Mouse (Mus musculus): ENCODE data around the gene Gstt2.

Gstt2 gene

DNA sequence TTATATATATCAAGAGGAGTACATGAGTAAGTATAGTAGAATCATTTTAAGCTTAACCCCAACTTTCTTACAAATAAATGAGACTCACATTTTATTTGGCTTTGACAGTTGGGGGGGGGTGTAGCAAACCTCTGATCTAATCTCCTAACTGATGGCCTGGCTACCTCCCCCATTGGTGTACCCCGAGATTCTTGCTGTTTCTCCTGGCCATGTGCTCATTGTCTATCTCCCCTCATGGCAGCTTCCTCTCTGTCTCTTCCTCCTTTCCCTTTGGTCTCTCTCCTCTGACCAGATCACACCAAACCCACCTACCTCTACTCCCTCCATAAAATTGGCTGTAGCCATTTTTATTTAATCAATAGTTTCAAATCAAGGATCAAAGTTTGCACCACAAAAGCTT, 13.4 kb downstream of the Gstt2 start:
- no peak for DNase-seq

DNA sequence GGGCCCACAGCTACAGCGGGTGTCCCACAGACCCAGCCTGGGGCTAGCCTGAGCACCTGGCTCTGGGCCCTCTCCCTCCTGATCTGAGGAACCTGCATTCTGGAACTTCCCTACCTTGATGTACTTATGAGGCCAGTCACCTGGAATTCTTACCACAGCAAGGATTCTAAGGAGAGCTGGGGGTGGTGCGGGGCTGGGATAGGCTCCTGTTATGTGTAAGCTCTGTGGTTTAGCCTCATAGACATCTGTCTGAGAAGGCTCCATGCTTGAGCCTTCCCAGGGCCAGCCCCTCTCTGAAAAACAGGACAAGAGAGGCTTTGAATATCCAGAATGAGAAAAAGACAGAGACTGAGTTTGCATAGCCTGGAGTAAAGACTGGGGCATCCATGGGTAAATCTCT, 14.8 kb downstream of the Gstt2 start, which contains the start of gene Gstt4:
Gstt4 (minus strand) TSS at position 101 of the 400 bp plus-strand sequence.
- no peak for DNase-seq

DNA sequence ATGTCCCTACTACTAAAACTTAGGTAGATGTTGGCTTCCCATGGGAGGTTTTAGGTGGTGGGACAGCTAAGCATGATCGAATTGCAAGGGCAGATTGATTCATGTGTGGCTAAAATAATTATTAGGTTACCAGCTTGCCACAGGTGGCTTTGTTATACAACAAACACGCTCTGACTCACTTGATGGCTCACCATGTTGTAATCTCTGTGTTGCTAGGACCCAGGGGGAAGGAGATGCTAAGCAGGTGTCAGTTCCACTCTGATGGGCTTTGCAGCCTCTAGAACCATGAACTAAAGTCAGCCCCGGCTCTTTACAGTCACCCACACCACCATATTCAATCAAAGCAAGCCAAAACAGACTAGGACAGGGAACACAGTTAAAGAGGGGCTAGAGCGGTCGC, 17.3 kb downstream of the Gstt2 start:
- DNase-seq, result no peak

DNA sequence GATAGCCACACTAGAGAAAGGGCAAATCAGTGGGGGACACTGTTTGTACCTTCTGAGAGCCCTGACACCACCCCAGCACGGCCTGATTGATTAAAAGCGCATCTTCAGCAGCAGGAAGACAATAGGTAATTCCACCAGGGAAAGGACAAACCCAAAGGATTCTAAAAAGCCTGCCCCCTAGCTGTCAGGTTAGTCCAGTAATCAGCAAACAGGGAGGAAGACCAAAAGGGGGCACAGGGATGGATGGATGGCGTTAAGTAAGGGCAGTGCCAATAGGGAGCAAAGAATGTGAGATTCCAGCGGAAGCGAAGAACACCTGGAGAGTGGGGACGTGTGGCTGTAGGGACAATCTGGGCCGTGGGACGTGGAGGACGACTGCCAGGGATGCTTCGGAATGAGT, 18.6 kb downstream of the Gstt2 start:
- DNase-seq, result no peak

DNA sequence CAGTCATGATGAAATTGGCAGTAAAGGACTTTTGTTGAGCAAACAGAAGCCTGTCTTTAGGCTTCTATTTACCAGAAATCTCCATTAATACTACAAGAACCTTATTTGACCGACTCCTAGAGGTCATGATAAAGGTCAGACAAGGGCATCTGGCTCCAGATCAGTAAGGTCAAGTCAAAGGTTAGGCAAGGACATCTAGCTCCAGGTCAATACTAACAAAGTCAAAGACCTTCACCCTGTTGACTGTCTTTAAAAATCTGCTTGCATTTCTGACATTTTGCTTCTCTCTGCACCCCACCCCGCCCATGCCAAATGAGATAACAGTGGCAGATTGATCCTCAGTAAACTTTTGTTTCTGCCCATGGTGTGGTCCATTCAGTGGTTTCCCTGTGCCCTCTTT, 33.0 kb downstream of the Gstt2 start:
- DNase-seq, result no peak

DNA sequence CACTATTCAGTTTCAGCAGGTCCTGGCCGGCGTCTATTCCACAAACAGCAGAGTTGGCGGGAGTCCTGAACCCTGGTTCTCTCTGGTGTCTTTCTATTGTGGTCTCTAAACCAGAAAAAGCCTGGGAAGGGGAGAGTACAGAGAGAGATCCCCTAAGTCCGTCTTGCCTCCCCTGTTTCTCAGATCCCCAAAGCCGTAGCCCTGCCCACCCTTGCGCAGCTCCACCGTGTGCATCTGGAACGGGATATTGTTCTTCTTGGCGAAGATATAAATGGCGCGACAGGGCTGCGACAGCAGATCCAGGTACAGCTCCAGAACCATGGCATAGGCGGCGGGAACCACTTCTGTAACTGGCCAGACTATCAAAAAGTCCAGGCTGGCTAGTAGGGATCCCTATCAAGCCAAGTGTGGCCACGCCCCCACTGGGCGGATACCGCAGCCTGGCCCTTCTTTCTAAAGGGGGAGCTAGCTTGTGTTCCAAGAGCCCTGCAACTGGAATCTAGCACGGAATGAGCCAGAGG, 39.0 kb downstream of the Gstt2 start, which contains the start of gene Gstt1:
Gstt1 (minus strand) TSS at position 409 of the 521 bp plus-strand sequence.
- DNase-seq, result peak; percentile 87

DNA sequence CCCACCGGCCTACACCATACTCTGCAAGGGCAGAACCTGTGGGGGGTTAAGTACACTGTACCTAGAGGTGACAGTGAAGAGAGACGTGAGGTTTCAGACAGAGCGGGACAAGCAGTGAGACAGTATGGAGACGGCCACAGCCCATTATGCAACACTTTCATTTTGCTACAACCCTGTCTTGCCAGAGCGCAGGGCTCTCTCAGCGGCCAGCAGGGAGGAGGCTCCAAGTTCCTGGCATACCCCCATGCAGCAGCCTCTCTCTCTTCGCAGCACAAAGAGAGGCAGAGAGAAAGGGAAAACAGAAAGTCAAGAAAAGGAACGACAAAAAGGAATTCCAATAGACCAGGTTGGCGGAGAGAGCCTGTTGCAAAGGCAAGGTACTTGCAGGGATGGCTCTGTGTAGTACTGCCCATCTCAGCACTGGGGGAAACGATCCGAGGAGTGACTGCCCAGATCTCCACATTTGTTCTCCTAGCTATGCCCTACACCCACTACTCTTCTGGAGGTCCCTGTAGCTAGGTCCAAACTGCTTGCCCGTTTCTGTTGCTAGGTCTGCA, 39.5 kb downstream of the Gstt2 start:
- DNase-seq, result peak; percentile 71

DNA sequence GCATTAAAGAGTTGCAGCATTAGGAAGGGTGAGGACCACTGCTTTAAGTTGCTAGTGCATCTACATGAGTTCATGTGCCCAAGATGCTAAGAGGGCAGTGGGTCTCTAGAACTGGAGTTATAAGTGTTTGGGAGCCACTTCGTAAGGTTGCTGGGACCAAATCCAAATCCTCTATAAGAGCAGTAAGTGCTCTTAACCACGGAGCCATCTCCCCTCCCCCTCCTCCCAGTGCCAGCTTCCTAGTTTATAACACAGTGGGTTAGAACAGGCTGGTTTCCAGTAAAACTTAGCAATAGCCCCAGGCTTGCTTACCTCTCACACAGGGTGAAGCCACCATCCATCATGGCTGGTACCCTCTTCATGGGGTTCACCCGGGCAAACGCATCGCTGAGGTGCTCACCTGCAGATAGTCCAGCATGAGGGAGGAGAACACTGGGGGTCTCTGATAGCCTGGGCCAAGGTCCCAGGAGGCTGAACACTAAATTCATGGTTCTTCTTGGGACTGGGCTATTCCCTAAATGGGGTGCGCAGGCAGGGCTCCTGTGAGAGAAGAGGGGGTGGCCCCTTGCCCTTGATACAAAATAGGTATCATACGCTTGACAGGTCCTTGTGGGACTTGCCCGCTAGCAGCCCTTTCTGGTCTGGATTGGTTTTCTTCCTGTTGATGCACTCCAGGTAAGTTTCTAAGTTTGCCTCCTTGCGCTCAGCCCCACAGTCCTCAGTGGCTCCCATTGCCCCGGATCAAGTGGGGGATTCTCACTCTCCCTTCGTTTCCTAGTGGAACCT, 40.3 kb downstream of the Gstt2 start:
- DNase-seq, result peak; percentile 50

DNA sequence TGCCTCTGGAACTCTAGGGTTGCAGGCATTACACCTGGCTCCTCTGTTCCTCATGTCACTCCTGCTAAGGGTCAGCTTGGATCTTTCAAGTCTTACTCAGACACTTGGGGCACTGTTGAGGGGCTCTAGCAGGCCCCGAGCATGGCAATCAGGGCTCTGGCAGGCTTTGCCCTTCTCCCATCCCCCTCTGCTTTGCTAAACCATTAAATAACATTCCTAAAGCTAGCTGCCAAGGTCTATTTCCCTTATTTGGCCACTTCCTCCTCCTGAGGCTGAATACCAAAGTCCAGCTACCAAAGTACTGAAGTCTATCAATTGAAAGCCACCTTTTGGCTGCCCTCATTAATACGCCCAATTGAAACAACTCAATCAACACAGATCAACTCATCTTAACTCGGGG, 42.3 kb downstream of the Gstt2 start:
- peak; percentile 75 for DNase-seq

DNA sequence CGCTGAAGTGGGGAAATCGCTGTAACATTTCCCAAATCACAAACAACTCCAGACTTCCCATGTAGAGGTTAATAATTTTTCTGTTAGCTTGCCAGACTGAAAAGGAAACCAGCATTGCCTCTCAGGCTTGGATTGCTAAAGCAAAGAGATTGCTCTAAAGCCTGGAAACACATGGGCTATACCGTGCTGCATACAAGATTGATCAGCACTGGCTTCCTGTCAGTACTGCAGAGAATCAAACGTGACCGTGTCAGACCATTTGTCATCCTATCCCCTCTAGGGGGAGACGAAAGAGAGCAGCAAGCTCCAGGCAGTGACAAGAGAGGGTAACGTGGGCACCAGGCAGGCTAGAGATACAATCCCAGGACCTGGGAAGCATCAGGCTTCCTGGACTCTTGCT, 46.5 kb downstream of the Gstt2 start:
- no peak for DNase-seq

DNA sequence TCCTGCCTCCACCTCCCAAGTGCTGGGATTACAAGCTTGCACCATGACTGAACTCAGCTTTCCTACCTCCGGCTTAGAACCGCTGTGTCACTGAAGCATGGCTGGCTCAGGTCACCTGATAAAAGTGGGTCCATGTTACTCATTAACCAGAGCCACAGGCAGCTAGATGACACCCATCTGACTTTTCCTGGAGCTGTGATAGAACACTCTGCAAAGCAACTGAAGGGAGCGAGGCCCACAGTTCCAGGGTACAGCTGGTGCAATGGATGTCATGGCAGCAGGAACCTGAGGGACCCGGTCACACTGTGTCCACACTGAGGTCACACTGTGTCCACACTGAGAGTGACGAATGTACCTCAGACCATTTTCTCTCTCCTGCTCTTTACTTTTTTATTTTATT, 47.4 kb downstream of the Gstt2 start:
- DNase-seq, result no peak

DNA sequence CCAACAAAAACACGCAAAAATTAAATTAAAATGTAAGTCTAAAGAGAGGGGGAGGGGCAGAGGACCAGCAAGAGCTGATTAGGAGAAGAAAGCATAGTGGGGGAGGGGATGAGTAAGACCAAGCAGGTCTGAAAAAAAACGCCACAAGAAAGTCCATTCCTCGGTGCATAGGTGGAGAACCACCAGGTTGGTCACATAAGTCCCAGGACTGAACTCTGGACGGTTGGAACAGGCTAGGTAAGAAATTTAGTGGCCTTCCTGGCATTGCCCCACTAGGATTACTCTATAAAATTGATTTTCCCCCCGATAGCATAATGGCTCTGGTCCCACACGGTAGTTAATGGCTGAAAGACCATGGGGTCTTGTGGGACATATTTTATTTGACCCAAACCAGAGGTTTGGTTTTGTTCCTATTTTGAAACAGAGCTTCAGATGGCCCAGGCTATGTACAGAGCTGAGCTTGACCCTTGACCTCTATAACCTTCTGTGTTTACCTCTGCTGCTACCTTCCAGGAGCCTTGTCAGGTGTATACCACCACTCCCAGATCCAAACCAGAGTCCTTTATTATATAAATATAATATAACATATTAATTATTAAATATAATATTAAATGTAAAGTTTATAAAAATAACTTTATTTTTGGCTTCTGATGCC, 48.0 kb downstream of the Gstt2 start:
- no peak for DNase-seq

DNA sequence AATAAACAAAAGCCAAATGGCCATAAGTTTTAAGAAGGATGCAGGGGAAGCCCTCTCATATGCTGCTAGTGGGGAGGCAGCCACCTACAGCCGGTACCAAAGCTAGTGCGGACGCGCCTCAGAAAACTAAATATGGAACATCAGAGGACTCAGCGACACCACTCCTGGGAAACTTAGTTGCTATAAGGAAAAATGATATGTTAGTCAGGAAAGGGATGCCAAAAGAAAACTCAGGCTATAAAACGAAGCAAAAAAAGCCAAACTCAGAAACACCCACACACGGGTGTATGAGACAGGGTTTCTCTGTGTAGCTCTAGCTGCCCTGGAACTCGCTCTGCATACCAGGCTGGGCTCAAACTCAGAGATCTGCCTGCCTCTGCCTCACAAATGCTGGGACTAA, 48.9 kb downstream of the Gstt2 start:
- DNase-seq, result no peak

DNA sequence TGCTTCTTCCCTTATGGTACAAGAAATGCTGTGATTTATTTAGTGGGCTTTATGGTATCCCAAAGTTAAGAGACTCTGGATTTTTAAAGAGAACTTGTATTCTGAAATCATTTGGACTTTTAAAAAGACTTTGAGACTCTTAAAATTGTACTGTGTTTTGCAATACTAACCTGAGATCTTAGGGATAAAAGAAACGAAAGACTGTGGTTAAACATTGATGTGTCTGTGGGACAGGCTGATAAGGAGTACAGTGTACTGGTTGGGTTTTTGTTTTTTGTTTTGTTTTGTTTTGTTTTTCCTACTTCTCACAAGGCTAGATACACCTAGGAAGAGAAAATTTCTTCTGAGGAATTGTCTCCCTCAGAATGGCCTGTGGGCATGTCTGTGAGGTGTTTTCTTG, 51.8 kb downstream of the Gstt2 start:
- no peak for DNase-seq

All from lung, postnatal 10 days (tissue).